Mouse (Mus musculus) neural tube, embryonic 10.5 days (tissue): Measurements from ENCODE around the gene Siglecg.

Experiments
- DNase-seq: peaks from one replicate; pipeline ENCODE4 v3.0.0-alpha.2; 2017; ENCODE audit warnings: low spot score; ENCODE audit errors: extremely low spot score

Gene Siglecg

GRCm38 (mm10) chr7:43408131-43408553 is at the start of gene Siglecg:
Siglecg (plus strand) TSS chr7:43408204.
- DNase-seq: no peak

- DNase-seq: no peak
Observed at GRCm38 (mm10) chr7:43358556-43358955, 49.4 kb upstream of the Siglecg start.

GRCm38 (mm10) chr7:43361442-43361841 is 46.6 kb upstream of the Siglecg start:
- DNase-seq: no peak

GRCm38 (mm10) chr7:43362021-43362420 is 46.0 kb upstream of the Siglecg start:
- DNase-seq: no peak

- DNase-seq: peak; percentile 37
Observed at GRCm38 (mm10) chr7:43378226-43378625, 29.8 kb upstream of the Siglecg start.

GRCm38 (mm10) chr7:43392349-43393121 is 15.5 kb upstream of the Siglecg start:
- no peak for DNase-seq

GRCm38 (mm10) chr7:43399501-43399900 is 8.5 kb upstream of the Siglecg start:
- no peak for DNase-seq

GRCm38 (mm10) chr7:43402718-43403117 is 5.3 kb upstream of the Siglecg start:
- DNase-seq: no peak

- no peak for DNase-seq
Observed at GRCm38 (mm10) chr7:43407573-43407972, 431 bp upstream of the Siglecg start.

- DNase-seq: no peak
Observed at GRCm38 (mm10) chr7:43409084-43409483, 1.1 kb downstream of the Siglecg start.

GRCm38 (mm10) chr7:43411724-43412123 is 3.7 kb downstream of the Siglecg start:
- DNase-seq: peak; percentile 19

GRCm38 (mm10) chr7:43417298-43417697 is 9.3 kb downstream of the Siglecg start:
- DNase-seq: no peak

- DNase-seq: peak; percentile 82
Observed at GRCm38 (mm10) chr7:43422995-43423617, 15.1 kb downstream of the Siglecg start.

- no peak for DNase-seq
Observed at GRCm38 (mm10) chr7:43423991-43424625, 16.1 kb downstream of the Siglecg start.

GRCm38 (mm10) chr7:43427406-43427805 is 19.4 kb downstream of the Siglecg start, which contains the start of gene Lim2:
Lim2 (plus strand) TSS chr7:43427670.
- no peak for DNase-seq

GRCm38 (mm10) chr7:43429500-43429899 is 21.5 kb downstream of the Siglecg start:
- DNase-seq: no peak

- no peak for DNase-seq
Observed at GRCm38 (mm10) chr7:43432891-43433290, 24.9 kb downstream of the Siglecg start.

- no peak for DNase-seq
Observed at GRCm38 (mm10) chr7:43434676-43435075, 26.7 kb downstream of the Siglecg start.

GRCm38 (mm10) chr7:43436341-43437255 is 28.6 kb downstream of the Siglecg start, which contains the start of gene Nkg7:
Nkg7 (plus strand) TSS chr7:43437073.
- no peak for DNase-seq

- no peak for DNase-seq
Observed at GRCm38 (mm10) chr7:43438611-43439010, 30.6 kb downstream of the Siglecg start.

- DNase-seq: no peak
Observed at GRCm38 (mm10) chr7:43440482-43440881, 32.5 kb downstream of the Siglecg start, which contains the start of gene Cldnd2. Cldnd2 (plus strand) TSS chr7:43440782.
